In genomic region chr14:54350773-54351541, GRCm38 (mm10) we compare ENCODE assay signal across 7 mouse cellular contexts. TPM values are rescaled to one million over a fixed set of nuclear protein-coding genes. Genes with fewer than 3 reads are reported as not detected.
DNase-seq lines count a peak whose midpoint lies in the region; ATAC-seq lines count a peak whose summit lies in the region.
"Not testable (repeated sequence)": the region's sequence is repeated elsewhere in the genome, so short reads cannot be mapped to it uniquely, and the experiment has no call there.

No protein-coding gene starts in this region.

- DNase-seq in A20 (ENCODE audit: low read depth, low spot score) = peak; percentile 74
- peak; percentile 15 for DNase-seq in T-cell, adult 2 months (ENCODE audit: low spot score)
- DNase-seq in lung, postnatal 36 days = peak; percentile 6
- DNase-seq in natural killer cell, adult 2 months (ENCODE audit: low spot score in 2 of 2) = peak; percentile 30 to 54
- DNase-seq in splenic B cell, adult 2 months (ENCODE audit: low read depth, low spot score) = peak; percentile 77

- not testable (repeated sequence) for H3K36me3 ChIP-seq in splenic B cell, adult 2 months (ENCODE audit: control insufficient read depth, insufficient read depth, low read length, poor library complexity, severe bottlenecking)

- H3K27me3 ChIP-seq in splenic B cell, adult 2 months (ENCODE audit: control insufficient read depth, insufficient read depth, low read length, poor library complexity, severe bottlenecking) = not testable (repeated sequence)

- ATAC-seq in CD4-positive, CD25-positive, alpha-beta regulatory T cell, adult 4 months = peak; percentile 45
- ATAC-seq in common myeloid progenitor, adult 5-6 weeks (replicated peaks; ENCODE audit: low read depth, poor library complexity, severe bottlenecking) = peak; percentile 32; the same call in 1 of the 2 replicates

RNA-seq across cellular contexts. Expression of gene Oxa1l, which starts 9.7 kb away (rescaled TPM):
- polyA plus RNA-seq in CD4-positive, CD25-positive, alpha-beta regulatory T cell, adult 4 months (2017; shearing (Covaris generic)) = 10 to 100 TPM; 77.4 to 80.4 TPM
- total RNA-seq in common myeloid progenitor, adult 5-6 weeks (2017) = 27.5 and 38.7 TPM in 2 replicates

Comparison
In these comparisons a context has a peak if more than half of its experiments do, and no peak if none do; other contexts are left out.
1. Peak in every context shown above with its lines: DNase-seq and ATAC-seq.
2. DNase-seq: peak in every context shown above with its lines; median percentile 77 in splenic B cell, adult 2 months; 74 in A20; 42 in natural killer cell, adult 2 months; 15 in T-cell, adult 2 months; 6 in lung, postnatal 36 days.